In genomic region chr14:116987341-116987740, GRCm38 (mm10) we compare ENCODE assay signal across 24 mouse cellular contexts.
DNase-seq lines count a peak whose midpoint lies in the region; ATAC-seq and TF ChIP-seq lines count a peak whose summit lies in the region.
"Had no signal": no experiment of that assay in that cellular context is flagged by ENCODE, and none has a peak within 500 bp of the region (broad histone marks: within the 10 kb centered on the region; RNA-seq: fewer than 3 reads in every experiment).

No protein-coding gene starts in this region.

- no peaks in the 10 kb centered on the region for H3K4me1 ChIP-seq in intestine, postnatal 0 days (replicated peaks; ENCODE audit: control insufficient read depth, insufficient read depth, low read length)
- no peaks in the 10 kb centered on the region for H3K4me1 ChIP-seq in intestine, embryonic 15.5 days (replicated peaks)
- no peaks in the 10 kb centered on the region for H3K4me1 ChIP-seq in midbrain, embryonic 14.5 days (ENCODE audit: control insufficient read depth, insufficient read depth, low read length)
- no peaks in the 10 kb centered on the region for H3K4me1 ChIP-seq in midbrain, embryonic 16.5 days (ENCODE audit: control insufficient read depth, insufficient read depth, low read length)
- H3K4me1 ChIP-seq in forebrain, embryonic 13.5 days, result no peaks in the 10 kb centered on the region
- H3K4me1 ChIP-seq: embryonic facial prominence, embryonic 15.5 days; heart, embryonic 10.5 days; hindbrain, embryonic 12.5 days; limb, embryonic 13.5 days; liver, embryonic 13.5 days; lung, embryonic 15.5 days had no signal

- no peak for ATAC-seq in intestine, postnatal 0 days
- ATAC-seq in intestine, embryonic 15.5 days, result no peak
- ATAC-seq in midbrain, embryonic 14.5 days (ENCODE audit: low FRiP score, low TSS enrichment), result no peak
- no peak for ATAC-seq in midbrain, embryonic 16.5 days
- ATAC-seq in forebrain, embryonic 13.5 days, result no peak
- ATAC-seq: CD4-positive, CD25-positive, alpha-beta regulatory T cell, adult 4 months; forebrain, postnatal 0 days had no signal

- no peak overlapping the region for H3K4me2 ChIP-seq in intestine, postnatal 0 days (replicated peaks; ENCODE audit: low read depth)
- no peak overlapping the region for H3K4me2 ChIP-seq in intestine, embryonic 15.5 days (replicated peaks)
- H3K4me2 ChIP-seq in midbrain, embryonic 14.5 days (ENCODE audit: low read length), result no peak overlapping the region
- H3K4me2 ChIP-seq in midbrain, embryonic 16.5 days (ENCODE audit: low read length), result no peak overlapping the region
- H3K4me2 ChIP-seq in forebrain, embryonic 13.5 days, result no peak overlapping the region
- H3K4me2 ChIP-seq: embryonic facial prominence, embryonic 15.5 days; hindbrain, embryonic 12.5 days; limb, embryonic 13.5 days; liver, embryonic 13.5 days; lung, embryonic 15.5 days had no signal

- DNase-seq in cerebellum, postnatal 14 days, result peak; percentile 6 to 9
- no peak for DNase-seq in cerebellum, postnatal 36 days
- DNase-seq in midbrain, embryonic 14.5 days, result peak; percentile 13
- DNase-seq: adrenal gland, adult 2 months; cerebellum, adult 18-20 months; forebrain, postnatal 0 days; heart, postnatal 14 days; kidney, adult 2 months; kidney, postnatal 14 days; layer of hippocampus, postnatal 36 days; liver, embryonic 13.5 days; lung, postnatal 4 days; thymus, adult 2 months; thymus, postnatal 4 days had no signal

- WGBS in intestine, postnatal 0 days, result 86% methylated on average over 3 of the region's 3 CpGs
- 88% methylated on average over 3 of the region's 3 CpGs for WGBS in intestine, embryonic 15.5 days
- 82% methylated on average over 3 of the region's 3 CpGs for WGBS in midbrain, embryonic 14.5 days
- 79% methylated on average over 3 of the region's 3 CpGs for WGBS in midbrain, embryonic 16.5 days
- WGBS in forebrain, embryonic 13.5 days, result 89% methylated on average over 3 of the region's 3 CpGs

- peak; percentile 16; the same call in 1 of the 2 replicates for TF ChIP-seq CTCF in intestine, postnatal 0 days (IDR thresholded peaks at IDR 0.05; ENCODE audit: low read depth)

- H3K9ac ChIP-seq in intestine, postnatal 0 days (ENCODE audit: low read depth, low read length), result no peak overlapping the region
- H3K9ac ChIP-seq in intestine, embryonic 15.5 days, result no peak overlapping the region
- H3K9ac ChIP-seq in midbrain, embryonic 14.5 days (replicated peaks; ENCODE audit: low read length), result no peak overlapping the region
- no peak overlapping the region for H3K9ac ChIP-seq in midbrain, embryonic 16.5 days (ENCODE audit: low read depth, low read length)
- H3K9ac ChIP-seq in forebrain, embryonic 13.5 days, result no peak overlapping the region
- H3K9ac ChIP-seq: embryonic facial prominence, embryonic 15.5 days; forebrain, postnatal 0 days; hindbrain, embryonic 12.5 days; limb, embryonic 13.5 days; liver, embryonic 13.5 days; lung, embryonic 15.5 days had no signal

- no peaks in the 10 kb centered on the region for H3K9me3 ChIP-seq in intestine, postnatal 0 days (ENCODE audit: control insufficient read depth)
- no peaks in the 10 kb centered on the region for H3K9me3 ChIP-seq in intestine, embryonic 15.5 days
- 0 out of 2 replicates have a peak, but pooled peaks cover 4% of the 10 kb centered on the region for H3K9me3 ChIP-seq in midbrain, embryonic 14.5 days (ENCODE audit: control insufficient read depth, low read length)
- H3K9me3 ChIP-seq in midbrain, embryonic 16.5 days (replicated peaks; ENCODE audit: control insufficient read depth, low read length, poor library complexity, severe bottlenecking), result peaks cover 5% of the 10 kb centered on the region; the same call in 1 of the 2 replicates
- H3K9me3 ChIP-seq in forebrain, embryonic 13.5 days (replicated peaks), result peaks cover 8% of the 10 kb centered on the region
- H3K9me3 ChIP-seq: embryonic facial prominence, embryonic 15.5 days; heart, embryonic 10.5 days; liver, embryonic 13.5 days; lung, embryonic 15.5 days had no signal

- no peak overlapping the region for H3K4me3 ChIP-seq in intestine, postnatal 0 days (ENCODE audit: low read depth, low read length)
- no peak overlapping the region for H3K4me3 ChIP-seq in intestine, embryonic 15.5 days (replicated peaks)
- H3K4me3 ChIP-seq in midbrain, embryonic 14.5 days (replicated peaks; ENCODE audit: low read depth, low read length), result no peak overlapping the region
- H3K4me3 ChIP-seq in midbrain, embryonic 16.5 days (ENCODE audit: low read depth, low read length), result no peak overlapping the region
- H3K4me3 ChIP-seq in forebrain, embryonic 13.5 days, result no peak overlapping the region
- H3K4me3 ChIP-seq: embryonic facial prominence, embryonic 15.5 days; heart, embryonic 10.5 days; hindbrain, embryonic 12.5 days; limb, embryonic 13.5 days; liver, embryonic 13.5 days; lung, embryonic 15.5 days had no signal

- no peak overlapping the region for H3K27ac ChIP-seq in intestine, postnatal 0 days (ENCODE audit: low read depth, low read length)
- no peak overlapping the region for H3K27ac ChIP-seq in intestine, embryonic 15.5 days
- H3K27ac ChIP-seq in midbrain, embryonic 14.5 days (replicated peaks; ENCODE audit: low read depth, low read length), result no peak overlapping the region
- no peak overlapping the region for H3K27ac ChIP-seq in midbrain, embryonic 16.5 days (ENCODE audit: low read length)
- H3K27ac ChIP-seq in forebrain, embryonic 13.5 days, result no peak overlapping the region
- H3K27ac ChIP-seq: embryonic facial prominence, embryonic 15.5 days; heart, embryonic 10.5 days; hindbrain, embryonic 12.5 days; limb, embryonic 13.5 days; liver, embryonic 13.5 days; lung, embryonic 15.5 days had no signal

- no peaks in the 10 kb centered on the region for H3K36me3 ChIP-seq in intestine, postnatal 0 days (ENCODE audit: control insufficient read depth, insufficient read depth)
- H3K36me3 ChIP-seq in intestine, embryonic 15.5 days, result no peaks in the 10 kb centered on the region
- no peaks in the 10 kb centered on the region for H3K36me3 ChIP-seq in midbrain, embryonic 14.5 days (ENCODE audit: control insufficient read depth, insufficient read depth, low read length)
- peaks cover 2% of the 10 kb centered on the region; the same call in 1 of the 2 replicates for H3K36me3 ChIP-seq in midbrain, embryonic 16.5 days (ENCODE audit: control insufficient read depth, insufficient read depth, low read length)
- H3K36me3 ChIP-seq in forebrain, embryonic 13.5 days (ENCODE audit: poor library complexity, severe bottlenecking), result peaks cover 13% of the 10 kb centered on the region
- H3K36me3 ChIP-seq: liver, embryonic 13.5 days; lung, embryonic 15.5 days had no signal

- no peaks in the 10 kb centered on the region for H3K27me3 ChIP-seq in intestine, postnatal 0 days (replicated peaks; ENCODE audit: control insufficient read depth, insufficient read depth, low read length)
- no peaks in the 10 kb centered on the region for H3K27me3 ChIP-seq in intestine, embryonic 15.5 days (replicated peaks)
- no peaks in the 10 kb centered on the region for H3K27me3 ChIP-seq in midbrain, embryonic 14.5 days (ENCODE audit: control insufficient read depth, insufficient read depth, low read length)
- H3K27me3 ChIP-seq in midbrain, embryonic 16.5 days (ENCODE audit: control insufficient read depth, insufficient read depth, low read depth, low read length), result no peaks in the 10 kb centered on the region
- no peaks in the 10 kb centered on the region for H3K27me3 ChIP-seq in forebrain, embryonic 13.5 days
- H3K27me3 ChIP-seq: embryonic facial prominence, embryonic 15.5 days; hindbrain, embryonic 12.5 days; limb, embryonic 13.5 days; liver, embryonic 13.5 days; lung, embryonic 15.5 days had no signal

Comparison
In these comparisons a context has a peak if more than half of its experiments do, and no peak if none do; other contexts are left out.
1. DNase-seq: peak in cerebellum, postnatal 14 days (2 of 2) and midbrain, embryonic 14.5 days (single experiment); none in cerebellum, postnatal 36 days (0 of 2).